Mouse (Mus musculus) MEL-GATA-1-ER (cell line): ENCODE measurements around the gene Cfap52.

ENCODE experiments used
- DNase-seq: peaks from one replicate; pipeline ENCODE4 v3.0.0-alpha.2; 2012; ENCODE audit warnings: low read depth; ENCODE audit errors: extremely low read depth

Gene Cfap52

DNA sequence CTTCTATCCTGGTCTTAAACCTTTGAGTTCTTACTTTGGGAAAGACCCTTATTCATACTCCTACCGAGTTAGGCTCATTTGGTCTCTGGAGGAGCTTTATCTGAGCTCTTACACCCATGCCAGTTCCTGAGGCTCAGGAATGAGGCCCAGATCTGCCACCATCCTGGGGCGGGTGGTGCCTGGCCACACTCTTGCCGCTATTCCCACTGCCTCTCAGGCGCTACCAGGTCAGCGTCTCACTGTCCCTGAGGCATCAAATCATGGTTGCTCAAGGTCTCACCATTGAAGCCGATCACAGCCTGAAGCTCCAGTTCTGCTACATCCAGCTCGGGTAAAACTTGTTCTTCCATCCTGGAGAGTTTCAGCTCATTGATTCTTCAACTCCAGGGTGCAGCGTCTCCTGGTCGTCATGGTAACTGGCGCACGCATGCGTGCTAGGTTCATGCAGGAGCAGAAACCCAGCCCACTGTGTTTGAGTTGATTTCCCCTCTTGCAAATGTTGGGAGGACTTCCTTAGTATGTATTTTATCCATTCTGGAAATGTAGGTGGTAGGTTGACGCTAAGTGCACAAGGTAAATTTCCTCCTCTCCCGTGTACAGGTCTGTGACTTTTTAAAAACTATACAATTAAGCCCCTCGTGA, at the start of gene Cfap52:
Gene Cfap52 (minus strand): TSS at position 410 of the 642 bp plus-strand sequence.
- DNase-seq = no peak

DNA sequence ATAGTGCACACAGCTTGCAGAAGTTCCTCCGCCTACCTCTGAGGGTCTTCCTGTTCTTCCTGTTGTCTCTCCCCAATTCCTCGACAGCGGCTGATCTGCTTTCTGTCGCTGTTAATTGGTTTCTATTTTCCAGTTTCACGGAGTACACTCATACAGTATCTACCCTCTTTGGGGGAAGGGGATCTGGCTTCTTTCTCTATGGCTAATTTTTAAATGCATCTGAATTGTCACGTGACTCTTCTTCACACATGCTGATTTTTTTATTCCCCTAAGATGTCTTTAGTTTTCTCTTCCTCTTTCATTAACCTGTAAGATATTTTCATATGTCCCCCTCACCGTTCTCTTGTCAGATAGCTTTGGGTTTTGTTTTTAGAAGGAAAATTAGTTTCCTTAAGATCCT, 46.8 kb upstream of the Cfap52 start:
- no peak for DNase-seq

DNA sequence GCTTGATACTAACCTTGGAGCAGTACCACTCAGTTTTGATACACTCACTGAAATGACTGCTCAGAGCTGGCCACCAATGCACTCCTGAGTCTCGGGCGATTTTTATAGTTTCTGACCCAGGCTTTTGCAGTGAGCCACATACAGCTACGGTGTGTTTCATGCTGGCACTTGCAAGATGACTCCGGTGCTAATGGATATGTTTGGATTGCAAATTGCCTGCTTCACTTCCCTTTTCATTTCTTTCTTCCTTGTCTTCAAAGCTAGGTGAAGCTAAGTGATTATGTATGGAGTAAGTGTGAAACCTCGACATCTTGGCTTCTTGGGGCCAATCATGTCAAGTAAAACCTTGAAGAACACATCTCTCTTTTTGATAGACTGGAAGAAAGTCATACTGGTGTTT, 43.9 kb upstream of the Cfap52 start:
- no peak for DNase-seq

DNA sequence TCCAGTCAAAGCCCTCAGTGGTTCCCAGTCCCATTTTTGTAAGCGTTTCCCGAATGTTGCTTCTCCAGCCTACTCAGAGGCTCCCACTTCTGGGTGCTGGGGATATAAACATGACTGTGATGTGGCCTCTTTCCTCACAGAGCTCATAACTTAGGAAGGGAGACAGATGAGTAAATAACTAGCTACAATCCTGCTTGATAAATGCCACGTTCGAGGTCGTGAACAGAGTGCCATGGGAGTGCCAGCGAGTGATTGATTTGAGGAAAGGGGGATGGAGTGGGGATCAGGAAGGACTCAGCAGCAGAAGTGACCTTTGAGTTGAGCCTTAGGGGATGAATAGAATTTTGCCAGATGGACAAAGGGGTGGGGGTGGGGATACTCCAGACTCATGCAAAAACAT, 42.2 kb upstream of the Cfap52 start:
- DNase-seq = no peak

DNA sequence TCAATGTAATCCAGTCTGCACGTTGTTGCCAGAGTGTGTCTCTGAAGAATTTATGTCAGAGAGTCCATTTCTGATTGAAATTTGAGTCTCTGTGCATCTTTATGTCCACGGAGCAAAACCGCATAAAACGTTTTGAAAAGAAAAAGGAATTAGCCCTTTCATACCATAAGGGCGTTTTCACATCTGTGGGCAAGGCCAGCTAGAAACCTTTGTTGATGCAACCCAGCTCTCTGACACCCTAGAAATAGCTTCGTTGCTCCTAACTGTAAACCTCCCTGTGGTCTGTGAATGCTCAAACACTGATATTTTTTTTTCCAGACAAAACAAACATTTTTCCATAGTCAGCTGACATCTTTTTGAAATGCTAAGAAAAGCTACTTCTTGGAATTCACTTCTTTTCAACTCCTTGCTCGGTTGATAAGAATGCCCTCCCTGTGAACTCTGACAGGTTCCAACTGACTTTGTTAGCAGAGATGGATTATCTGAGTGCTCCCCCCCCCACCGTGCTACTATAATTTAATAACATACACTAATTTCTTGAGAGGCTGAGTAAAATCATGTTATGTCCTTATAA, 40.9 kb upstream of the Cfap52 start:
- peak; percentile 3 for DNase-seq

DNA sequence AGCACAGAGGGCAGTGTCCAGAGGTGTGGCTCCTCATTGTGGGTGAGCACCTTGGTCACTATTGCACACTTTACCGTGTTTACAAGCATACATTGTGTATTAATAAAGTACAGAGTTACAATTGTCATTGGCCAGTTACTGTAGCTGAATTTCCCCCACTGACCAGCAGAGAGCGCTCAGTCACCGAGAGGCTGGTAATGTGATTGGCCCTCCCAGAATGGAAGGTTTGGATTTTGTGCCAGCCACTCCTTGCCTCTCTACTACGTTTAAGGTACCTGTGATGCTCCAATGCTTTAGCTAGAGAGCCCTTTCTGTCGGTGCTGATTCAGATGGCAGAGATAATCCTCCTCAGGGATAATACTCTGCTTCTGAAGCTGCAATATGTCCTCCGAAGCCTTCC, 38.7 kb upstream of the Cfap52 start:
- peak; percentile 10 for DNase-seq

DNA sequence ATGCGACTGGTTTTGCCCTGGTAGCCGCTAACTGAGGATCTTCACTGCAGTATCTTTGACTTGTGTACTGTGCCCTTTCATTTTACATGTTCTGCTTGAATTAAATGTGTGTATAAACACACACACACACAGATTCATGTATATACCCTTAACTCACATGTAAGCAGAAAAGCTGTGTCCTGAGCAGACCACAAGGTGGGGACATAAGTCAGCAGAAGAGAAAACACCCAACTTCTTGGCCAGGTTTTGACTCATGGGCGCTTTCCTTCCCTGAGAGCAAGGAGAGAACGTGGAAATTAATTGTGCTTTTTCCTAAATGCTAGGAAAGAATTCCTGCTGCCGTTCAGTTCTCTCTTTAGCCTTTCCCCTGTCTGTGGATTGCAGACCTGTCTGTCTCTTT, 34.2 kb upstream of the Cfap52 start:
- DNase-seq = no peak

DNA sequence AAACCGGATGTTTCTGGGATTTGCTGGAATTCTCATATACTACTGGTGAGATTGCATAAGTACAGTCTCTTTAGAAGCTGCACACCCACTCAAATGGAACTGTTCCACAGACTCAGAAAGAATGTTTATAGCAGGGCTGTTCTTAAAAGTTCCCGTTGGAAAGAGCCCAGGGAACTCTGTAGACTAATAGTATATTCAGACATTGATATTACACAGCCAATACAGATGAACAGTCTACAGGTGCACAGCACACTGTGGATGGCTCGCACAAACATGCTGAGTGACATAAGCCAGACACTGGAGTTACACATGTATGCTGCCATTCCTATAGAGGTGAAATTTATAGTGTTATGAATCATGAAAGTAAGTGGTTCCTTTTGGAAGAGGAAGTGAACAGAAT, 33.5 kb upstream of the Cfap52 start:
- no peak for DNase-seq

DNA sequence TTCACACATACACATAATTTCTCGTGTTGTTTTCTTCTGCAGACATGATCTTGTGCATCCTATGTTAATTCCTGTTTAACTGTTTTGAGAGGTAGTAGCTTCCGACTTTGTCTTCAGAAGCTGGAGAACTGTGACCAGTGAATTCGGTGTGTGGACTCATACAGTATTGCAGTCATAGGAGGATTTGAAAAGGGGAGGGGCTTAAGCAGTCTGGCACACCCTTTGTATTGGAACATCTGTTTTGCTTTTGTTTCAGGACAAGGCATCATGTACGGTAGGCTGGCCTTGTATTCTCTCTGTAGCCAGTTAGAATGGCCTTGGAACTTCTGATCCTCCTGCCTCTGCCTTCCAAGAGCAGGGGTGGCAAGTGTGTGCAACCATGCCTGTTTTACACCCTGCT, 30.5 kb upstream of the Cfap52 start:
- no peak for DNase-seq

DNA sequence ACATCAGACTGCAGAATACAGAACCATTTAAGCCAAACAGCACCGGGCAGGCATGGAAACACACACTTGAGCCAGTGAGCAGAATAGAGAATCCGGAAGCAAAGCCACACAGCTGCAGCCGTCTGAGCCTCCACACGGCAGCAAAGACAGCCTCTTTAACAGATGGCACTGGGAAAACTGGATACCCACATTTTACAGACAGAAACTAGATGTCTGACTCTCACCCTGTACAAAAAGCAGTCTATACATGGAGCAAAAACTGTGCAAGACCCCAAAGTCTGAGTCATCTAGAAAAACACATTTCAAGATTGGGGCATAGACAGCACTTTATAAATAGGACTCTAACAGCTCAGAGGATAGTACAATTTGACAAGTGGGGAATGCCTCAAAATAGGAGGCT, 25.8 kb upstream of the Cfap52 start:
- DNase-seq = no peak

DNA sequence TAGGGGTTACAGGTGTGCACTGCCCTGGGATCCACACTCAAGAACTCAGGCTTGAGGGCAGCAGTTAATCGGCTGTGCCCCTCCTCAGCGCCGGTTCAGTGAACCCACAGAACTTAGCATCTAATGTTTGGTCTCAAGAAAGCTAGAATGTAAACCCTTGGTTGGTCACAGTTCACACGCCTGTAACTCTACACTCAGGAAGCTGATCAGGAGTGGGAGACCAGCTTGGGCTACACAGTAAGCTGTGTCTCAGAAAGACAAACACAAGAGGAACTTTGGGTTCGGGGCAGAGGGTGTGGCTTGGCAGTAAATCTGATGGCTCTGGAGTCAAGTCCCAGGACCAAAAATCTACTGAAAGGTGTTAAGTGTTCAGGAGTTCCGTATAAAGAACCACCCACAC, 18.1 kb upstream of the Cfap52 start:
- DNase-seq = no peak

DNA sequence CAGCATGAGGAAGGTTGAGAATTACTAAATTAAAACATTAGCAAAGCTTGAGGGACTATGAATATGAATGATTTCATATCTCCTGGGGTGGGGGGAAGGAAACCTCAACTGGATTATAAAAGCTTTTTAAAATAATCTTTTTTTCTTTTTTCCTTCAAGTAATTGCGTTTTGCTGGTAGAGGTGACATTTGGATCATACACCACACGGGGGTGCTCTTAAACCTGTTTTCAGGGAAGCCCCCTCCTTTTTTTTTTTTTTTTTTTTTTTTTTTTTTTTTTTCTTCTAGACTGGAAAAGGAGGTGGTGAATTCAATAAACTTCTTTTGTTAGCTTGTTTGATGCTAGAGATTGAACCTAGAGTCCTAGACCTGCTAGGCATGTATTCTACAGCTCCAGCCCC, 9.8 kb upstream of the Cfap52 start:
- DNase-seq = no peak

DNA sequence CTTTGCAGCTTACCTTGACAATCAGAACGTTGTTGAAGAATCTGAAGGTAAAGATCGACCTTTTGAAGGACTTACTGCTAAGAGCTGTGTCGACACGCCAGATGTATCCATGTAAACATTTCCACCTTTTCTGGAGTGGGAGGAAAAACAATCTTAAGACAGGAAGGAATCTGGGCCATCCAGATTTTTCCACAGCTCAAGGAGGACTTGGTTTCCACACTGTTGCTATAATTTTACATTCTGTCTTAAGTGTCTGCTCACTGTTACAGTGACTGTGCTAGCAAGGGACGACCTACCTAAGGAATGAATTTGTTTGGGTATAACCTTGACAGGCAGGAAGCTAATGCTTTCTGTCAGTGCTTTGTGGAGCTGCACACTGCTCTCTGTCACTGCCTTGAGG, 7.8 kb upstream of the Cfap52 start:
- DNase-seq = no peak

DNA sequence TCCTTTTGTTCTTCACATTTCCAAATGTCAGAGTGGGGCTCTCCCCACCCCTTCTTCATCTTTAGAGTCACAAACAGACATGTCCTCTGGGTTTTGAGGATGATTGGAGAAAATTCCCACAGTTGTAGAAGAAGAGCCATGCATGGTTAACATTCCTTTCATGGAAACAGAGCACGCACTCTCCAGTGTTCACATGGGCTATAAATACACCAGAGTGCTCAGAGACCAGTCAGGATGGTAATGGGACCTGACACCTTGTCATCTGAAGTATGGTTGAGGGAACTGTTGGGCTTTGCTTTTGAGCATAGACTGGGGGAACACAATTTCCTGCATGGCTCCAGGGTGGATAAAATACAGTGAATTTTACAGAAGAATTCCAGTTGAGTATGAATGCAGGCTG, 7.2 kb upstream of the Cfap52 start:
- no peak for DNase-seq

DNA sequence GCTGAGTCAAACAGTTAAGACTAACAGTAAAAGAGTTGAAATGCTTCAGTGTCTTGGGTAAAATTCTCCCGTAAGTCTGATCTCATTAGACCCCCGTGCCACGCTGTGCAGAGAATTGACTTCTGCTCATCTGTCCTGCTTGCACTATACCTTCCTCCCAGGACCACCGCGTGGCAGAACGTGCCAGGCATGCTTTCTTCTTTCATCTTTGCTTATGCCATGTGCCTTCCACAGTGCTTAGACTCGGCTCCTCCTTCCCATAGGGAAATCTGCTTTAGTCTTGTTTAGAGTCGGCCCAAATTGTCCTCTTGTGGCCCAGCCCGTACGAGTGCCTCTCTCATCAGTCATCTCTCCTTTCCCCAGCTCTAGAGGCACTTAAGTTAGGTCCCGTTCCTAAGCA, 2.4 kb upstream of the Cfap52 start:
- DNase-seq = no peak

DNA sequence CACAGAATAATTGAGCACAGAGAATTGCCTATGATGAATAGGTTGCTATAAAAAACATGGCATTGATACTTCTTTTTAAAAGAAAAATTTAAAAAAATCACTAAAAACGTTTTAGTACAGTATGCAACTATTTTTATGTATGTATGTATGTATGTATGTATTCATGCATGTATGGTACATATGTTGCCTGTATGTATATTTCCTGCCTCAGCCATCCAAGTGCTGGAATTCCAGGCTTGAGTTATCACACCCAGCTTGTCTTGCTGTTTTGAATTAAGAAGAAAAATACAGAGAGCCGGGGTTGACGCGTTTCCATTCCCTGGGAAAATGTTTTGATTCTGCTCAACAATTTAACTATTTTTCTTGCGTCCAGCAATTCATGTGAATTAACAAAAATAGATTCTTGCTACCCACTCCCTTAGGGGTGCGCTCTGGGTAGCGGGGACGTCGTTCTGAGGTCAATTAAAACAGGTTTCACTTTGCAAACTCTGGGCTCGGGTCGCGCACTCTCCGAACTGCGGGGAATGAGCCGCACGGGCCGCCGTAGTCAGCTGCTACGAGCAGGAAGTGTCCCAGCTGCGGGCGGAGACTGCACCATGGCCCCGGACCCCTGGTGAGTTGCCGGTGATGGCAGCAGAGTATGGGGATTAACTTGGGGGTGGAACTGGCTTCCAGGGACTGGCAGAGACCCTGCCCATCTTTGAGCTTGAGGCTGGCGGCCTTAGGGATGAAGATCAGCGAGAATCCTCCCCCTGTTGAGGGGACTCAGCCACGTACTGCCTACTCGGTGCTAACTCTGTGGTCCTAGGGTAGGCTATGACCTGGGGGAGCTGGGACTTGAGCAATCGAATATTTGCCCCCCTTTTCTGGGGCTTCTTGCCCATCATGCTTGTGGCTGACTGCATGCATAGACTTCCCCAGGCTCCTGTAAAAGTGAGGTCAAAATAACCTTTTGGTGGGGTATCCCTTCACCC, 741 bp upstream of the Cfap52 start, which contains the start of gene Stx8:
Gene Stx8 (plus strand): TSS at position 289 of the 974 bp plus-strand sequence.
- peak; percentile 53 for DNase-seq

DNA sequence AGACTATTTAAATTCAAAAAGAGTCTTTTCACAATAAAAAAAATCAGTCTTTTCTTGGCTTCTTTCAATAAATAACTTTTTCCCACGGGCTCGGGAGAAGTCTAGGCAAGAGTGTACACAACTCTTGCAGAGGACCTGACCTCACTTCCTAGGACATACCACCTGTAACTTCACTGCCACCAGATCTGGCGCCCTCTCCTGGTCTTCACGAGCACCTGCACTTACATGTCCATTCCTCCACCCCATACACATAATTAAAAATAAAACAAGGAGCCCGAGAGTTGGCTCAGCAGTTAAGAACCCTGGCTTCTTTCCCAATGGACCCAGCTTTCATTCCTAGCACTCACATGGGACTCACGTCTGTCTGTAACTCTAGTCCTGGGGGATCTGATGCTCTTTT, 1.3 kb downstream of the Cfap52 start:
- DNase-seq = no peak

DNA sequence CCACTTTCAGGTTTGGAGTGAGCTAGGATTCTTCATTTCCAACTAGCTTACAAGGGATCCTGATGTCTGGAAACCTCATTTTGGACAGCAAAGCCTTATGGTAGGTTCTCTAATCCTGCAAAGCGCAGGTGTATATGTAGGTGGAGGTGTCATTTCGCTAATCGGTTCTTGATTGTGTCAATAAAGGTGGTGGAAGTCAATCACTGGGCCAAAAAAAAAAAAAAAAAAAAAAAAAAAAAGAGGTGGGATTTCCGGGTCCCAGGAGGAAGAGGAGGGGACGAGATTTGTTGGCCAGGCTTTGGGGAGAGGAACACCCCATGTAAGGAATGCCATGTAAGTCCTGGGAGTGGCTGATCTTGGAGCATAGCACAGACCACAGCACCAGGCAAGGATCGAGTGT, 11.0 kb downstream of the Cfap52 start:
- no peak for DNase-seq

DNA sequence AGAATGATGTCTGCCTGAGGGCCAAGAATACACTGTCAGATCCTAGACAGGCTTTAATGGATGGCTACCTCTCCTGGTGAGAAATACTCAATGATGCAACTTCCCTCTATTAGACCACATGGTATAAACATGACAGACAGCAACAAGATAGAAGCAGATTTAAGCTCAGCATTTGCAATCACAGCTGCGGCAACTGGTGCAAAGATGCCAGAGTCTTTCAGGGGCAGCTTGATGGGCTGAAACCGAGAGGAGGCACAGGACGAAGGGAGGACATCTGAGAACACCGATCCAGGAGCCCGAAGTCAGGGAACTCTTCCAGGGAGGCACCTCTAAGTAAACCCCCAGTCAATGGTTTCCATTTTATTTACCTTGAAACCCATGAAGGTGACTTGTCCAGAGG, 11.8 kb downstream of the Cfap52 start:
- no peak for DNase-seq

DNA sequence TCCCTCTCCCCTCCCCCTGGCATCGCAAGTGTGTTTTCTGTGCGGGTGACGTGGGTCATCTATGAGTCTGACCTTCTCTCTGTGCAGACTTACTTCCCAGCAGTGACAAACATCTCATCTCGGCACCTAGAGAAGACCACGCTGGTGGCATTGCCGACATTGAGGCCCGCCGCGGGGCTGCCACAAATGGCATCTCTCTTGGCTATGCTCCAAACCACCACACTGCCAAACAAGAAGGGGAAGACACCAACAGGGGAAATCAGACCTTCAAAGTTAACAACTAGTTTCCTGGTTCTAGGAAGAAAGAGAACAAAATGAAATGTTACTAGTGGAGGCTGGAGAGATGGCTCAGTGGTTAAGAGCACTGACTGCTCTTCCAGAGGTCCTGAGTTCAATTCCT, 16.0 kb downstream of the Cfap52 start:
- DNase-seq = no peak

DNA sequence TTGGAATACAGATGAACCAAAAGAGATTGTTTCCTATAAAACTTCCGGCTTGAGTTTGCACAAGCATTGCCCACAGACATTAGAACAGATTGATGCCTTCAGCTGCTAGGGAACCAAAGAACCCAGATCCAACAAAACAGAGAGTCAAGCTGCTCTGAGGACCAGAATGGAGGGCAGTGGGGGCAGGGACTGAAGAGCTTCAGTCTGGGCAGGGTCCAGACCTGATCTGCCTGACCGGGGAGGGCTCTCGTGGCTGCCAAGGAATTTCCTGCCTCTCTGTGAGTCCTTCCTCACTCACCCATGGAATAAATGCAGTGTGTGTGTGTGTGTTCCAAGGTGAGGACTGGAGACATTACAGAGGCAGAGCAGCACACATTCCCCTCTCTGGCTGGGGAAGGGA, 17.2 kb downstream of the Cfap52 start:
- DNase-seq = no peak

DNA sequence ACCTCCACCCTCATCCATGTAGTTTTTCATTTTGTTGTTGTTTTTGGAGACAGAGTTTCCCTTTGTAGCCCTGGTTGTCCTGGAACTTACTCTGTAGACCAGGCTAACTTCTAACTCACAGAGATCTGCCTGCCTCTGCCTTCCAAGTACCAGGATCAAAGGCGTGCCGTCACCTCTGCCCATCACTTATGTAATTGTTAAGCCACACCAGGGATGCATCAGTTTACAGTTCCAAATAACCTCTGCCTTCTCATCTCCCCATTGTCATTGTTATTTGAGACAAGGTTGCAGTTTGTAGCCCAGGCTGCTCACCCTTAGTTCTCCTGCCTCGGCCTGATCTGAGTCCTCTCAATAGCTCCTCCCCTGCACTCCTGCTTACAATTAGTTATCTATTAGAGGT, 33.3 kb downstream of the Cfap52 start:
- DNase-seq = no peak
